Mouse (Mus musculus) MEL (cell line): Measurements from ENCODE around the gene Gm10401. TPM values are rescaled to one million over a fixed set of nuclear protein-coding genes. Genes with fewer than 3 reads are reported as not detected.

Experiments used
- DNase-seq: peaks from one replicate; pipeline ENCODE4 v3.0.0; 2011; ENCODE audit warnings: low read depth, low spot score
- H3K27ac ChIP-seq: 2 replicates; pipeline ENCODE4 v1.5.1; 2012; ENCODE audit warnings: low read depth, mild to moderate bottlenecking, control low read depth, low read length, moderate library complexity; ENCODE audit not compliant: control insufficient read depth
- H3K27me3 ChIP-seq, 2 experiments: fragments of 150-350 bp in 1 of 2; sonication (generic) in 1 of 2; 2 replicates each; pipeline ENCODE4 v1.6.1; 2012; ENCODE audit warnings: low read length in 2 of 2, mild to moderate bottlenecking in 2 of 2, improper control_type of control experiment in 1 of 2, moderate library complexity in 1 of 2; ENCODE audit not compliant: insufficient read depth in 2 of 2, control insufficient read depth in 1 of 2
- H3K36me3 ChIP-seq, 2 experiments: 2 replicates each; pipeline ENCODE4 v1.6.1; 2012 to 2014; ENCODE audit warnings: low read length in 2 of 2, improper control_type of control experiment in 1 of 2, inconsistent platforms in 1 of 2, mild to moderate bottlenecking in 1 of 2; ENCODE audit not compliant: insufficient read depth in 2 of 2, control insufficient read depth in 1 of 2
- H3K4me1 ChIP-seq, 2 experiments: fragments of 150-350 bp in 1 of 2; sonication (generic) in 1 of 2; 2 replicates each; pipeline ENCODE4 v1.6.1; 2012; ENCODE audit warnings: low read length in 2 of 2, improper control_type of control experiment in 1 of 2, mild to moderate bottlenecking in 1 of 2; ENCODE audit not compliant: insufficient read depth in 2 of 2, control insufficient read depth in 1 of 2
- H3K4me3 ChIP-seq, 2 experiments: fragments of 150-350 bp in 1 of 2; sonication (generic) in 1 of 2; 2 replicates each; pipeline ENCODE4 v1.5.1; 2012; ENCODE audit warnings: low read depth in 2 of 2, low read length in 2 of 2, mild to moderate bottlenecking in 2 of 2, moderate library complexity in 2 of 2, control low read depth in 1 of 2, improper control_type of control experiment in 1 of 2; ENCODE audit not compliant: control insufficient read depth in 1 of 2, insufficient read depth in 1 of 2
- H3K79me2 ChIP-seq: 2 replicates; pipeline ENCODE4 v1.6.1; 2012; ENCODE audit warnings: mild to moderate bottlenecking, low read length, moderate library complexity; ENCODE audit not compliant: control insufficient read depth, poor library complexity, insufficient read depth
- H3K9ac ChIP-seq: 2 replicates; pipeline ENCODE4 v1.6.1; 2012; ENCODE audit warnings: low read depth, mild to moderate bottlenecking, control low read depth, low read length, moderate library complexity; ENCODE audit not compliant: control insufficient read depth, poor library complexity, severe bottlenecking
- H3K9me3 ChIP-seq: fragments of 150-350 bp; sonication (generic); replicated peaks from 2 replicates; pipeline ENCODE4 v1.6.1; 2012; ENCODE audit warnings: mild to moderate bottlenecking, low read length, improper control_type of control experiment, moderate library complexity; ENCODE audit not compliant: insufficient read depth
- BHLHE40 ChIP-seq: IDR thresholded peaks from 2 replicates; pipeline ENCODE4 v1.6.1; 2012; ENCODE audit warnings: low read depth, mild to moderate bottlenecking, inconsistent platforms, low read length, improper control_type of control experiment, borderline replicate concordance
- CHD1 ChIP-seq: IDR thresholded peaks from 2 replicates; pipeline ENCODE4 v1.6.1; 2012; ENCODE audit warnings: low read depth, mild to moderate bottlenecking, inconsistent platforms, low read length, improper control_type of control experiment
- CHD2 ChIP-seq: IDR thresholded peaks from 2 replicates; pipeline ENCODE4 v1.6.1; 2011; ENCODE audit warnings: low read length, improper control_type of control experiment
- CTCF ChIP-seq, 3 experiments: IDR thresholded peaks in 2 of 3; conservative IDR thresholded peaks in 1 of 3; 2 replicates each; pipeline ENCODE4 v1.5.1; 2011 to 2012; ENCODE audit warnings: low read length in 3 of 3, low read depth in 2 of 3, mild to moderate bottlenecking in 2 of 3, improper control_type of control experiment in 1 of 3, inconsistent platforms in 1 of 3, mixed read lengths in 1 of 3, moderate library complexity in 1 of 3; ENCODE audit not compliant: control insufficient read depth in 1 of 3, insufficient read depth in 1 of 3, poor library complexity in 1 of 3, severe bottlenecking in 1 of 3
- EP300 ChIP-seq, 2 experiments: IDR thresholded peaks; 2 replicates each; pipeline ENCODE4 v1.6.1; 2011; ENCODE audit warnings: improper control_type of control experiment in 2 of 2, low read length in 2 of 2, low read depth in 1 of 2, mild to moderate bottlenecking in 1 of 2
- ETS1 ChIP-seq: IDR thresholded peaks from 2 replicates; pipeline ENCODE4 v1.6.1; 2012; ENCODE audit warnings: low read depth, mild to moderate bottlenecking, inconsistent platforms, low read length, improper control_type of control experiment, moderate library complexity
- GABPA ChIP-seq: IDR thresholded peaks from 2 replicates; pipeline ENCODE4 v1.6.1; 2012; ENCODE audit warnings: low read depth, mild to moderate bottlenecking, inconsistent platforms, low read length, improper control_type of control experiment, moderate library complexity
- GATA1 ChIP-seq: IDR thresholded peaks from 2 replicates; pipeline ENCODE4 v1.6.1; 2011; ENCODE audit warnings: low read depth, low read length, improper control_type of control experiment
- HCFC1 ChIP-seq: IDR thresholded peaks from 2 replicates; pipeline ENCODE4 v1.6.1; 2012; ENCODE audit warnings: low read depth, mild to moderate bottlenecking, inconsistent platforms, low read length, improper control_type of control experiment, moderate library complexity
- JUND ChIP-seq: IDR thresholded peaks from 2 replicates; pipeline ENCODE4 v1.6.1; 2011; ENCODE audit warnings: low read depth, mild to moderate bottlenecking, improper control_type of control experiment, low read length
- KAT2A ChIP-seq: conservative IDR thresholded peaks from 2 replicates; pipeline ENCODE4 v1.6.1; 2012; ENCODE audit warnings: low read depth, low read length, improper control_type of control experiment, inconsistent platforms
- MAFK ChIP-seq: IDR thresholded peaks from 2 replicates; pipeline ENCODE4 v1.6.1; 2011; ENCODE audit warnings: low read depth, mild to moderate bottlenecking, low read length, improper control_type of control experiment, borderline replicate concordance
- MAZ ChIP-seq: IDR thresholded peaks from 2 replicates; pipeline ENCODE4 v1.6.1; 2012; ENCODE audit warnings: low read depth, mild to moderate bottlenecking, inconsistent platforms, low read length, improper control_type of control experiment
- MEF2A ChIP-seq: IDR thresholded peaks from 2 replicates; pipeline ENCODE4 v1.6.1; 2014; ENCODE audit warnings: low read depth, mild to moderate bottlenecking, inconsistent platforms, low read length, improper control_type of control experiment; ENCODE audit not compliant: poor library complexity, insufficient replicate concordance, severe bottlenecking; ENCODE audit errors: extremely low read depth
- MYB ChIP-seq: IDR thresholded peaks from 2 replicates; pipeline ENCODE4 v1.6.1; 2011; ENCODE audit warnings: mild to moderate bottlenecking, low read depth, low read length, improper control_type of control experiment
- MYC ChIP-seq: IDR thresholded peaks from 2 replicates; pipeline ENCODE4 v1.6.1; 2011; ENCODE audit warnings: low read depth, mild to moderate bottlenecking, low read length, improper control_type of control experiment, moderate library complexity
- NELFE ChIP-seq: IDR thresholded peaks from 2 replicates; pipeline ENCODE4 v1.6.1; 2011; ENCODE audit warnings: low read depth, low read length, improper control_type of control experiment
- NRF1 ChIP-seq: IDR thresholded peaks from 2 replicates; pipeline ENCODE4 v1.6.1; 2014; ENCODE audit warnings: low read depth, mild to moderate bottlenecking, inconsistent platforms, low read length, improper control_type of control experiment, moderate library complexity; ENCODE audit not compliant: poor library complexity, insufficient read depth, severe bottlenecking
- POLR2AphosphoS2 ChIP-seq: IDR thresholded peaks from 2 replicates; pipeline ENCODE4 v1.6.1; 2011; ENCODE audit warnings: low read length, improper control_type of control experiment
- POLR2AphosphoS5 ChIP-seq: IDR thresholded peaks from 2 replicates; pipeline ENCODE4 v1.6.1; 2012; ENCODE audit warnings: low read depth, borderline replicate concordance, mild to moderate bottlenecking, inconsistent platforms, low read length, moderate library complexity, mixed read lengths
- RAD21 ChIP-seq: IDR thresholded peaks from 2 replicates; pipeline ENCODE4 v1.6.1; 2011; ENCODE audit warnings: mild to moderate bottlenecking, low read depth, low read length, improper control_type of control experiment
- RCOR1 ChIP-seq: IDR thresholded peaks from 2 replicates; pipeline ENCODE4 v1.6.1; 2012; ENCODE audit warnings: low read depth, mild to moderate bottlenecking, inconsistent platforms, low read length, improper control_type of control experiment
- SIN3A ChIP-seq: IDR thresholded peaks from 2 replicates; pipeline ENCODE4 v1.6.1; 2012; ENCODE audit warnings: low read length, improper control_type of control experiment, inconsistent platforms
- SMC3 ChIP-seq: IDR thresholded peaks from 2 replicates; pipeline ENCODE4 v1.6.1; 2011; ENCODE audit warnings: low read depth, low read length, improper control_type of control experiment
- TAL1 ChIP-seq: IDR thresholded peaks from 2 replicates; pipeline ENCODE4 v1.6.1; 2012; ENCODE audit warnings: mild to moderate bottlenecking, inconsistent platforms, low read length, moderate library complexity, mixed read lengths
- TCF12 ChIP-seq: IDR thresholded peaks from 2 replicates; pipeline ENCODE4 v1.6.1; 2014; ENCODE audit warnings: low read depth, mild to moderate bottlenecking, inconsistent platforms, low read length, improper control_type of control experiment, moderate library complexity
- UBTF ChIP-seq: IDR thresholded peaks from 2 replicates; pipeline ENCODE4 v1.6.1; 2012; ENCODE audit warnings: low read depth, mild to moderate bottlenecking, inconsistent platforms, low read length, improper control_type of control experiment, moderate library complexity, borderline replicate concordance; ENCODE audit not compliant: insufficient read depth
- USF1 ChIP-seq: IDR thresholded peaks from 2 replicates; pipeline ENCODE4 v1.6.1; 2014; ENCODE audit warnings: low read depth, mild to moderate bottlenecking, inconsistent platforms, low read length, improper control_type of control experiment, moderate library complexity
- ZC3H11A ChIP-seq: IDR thresholded peaks from 2 replicates; pipeline ENCODE4 v1.6.1; 2012; ENCODE audit warnings: low read depth, mild to moderate bottlenecking, inconsistent platforms, low read length, improper control_type of control experiment
- ZKSCAN1 ChIP-seq: IDR thresholded peaks from 2 replicates; pipeline ENCODE4 v1.6.1; 2012; ENCODE audit warnings: low read depth, mild to moderate bottlenecking, inconsistent platforms, low read length, improper control_type of control experiment, moderate library complexity
- ZMIZ1 ChIP-seq: IDR thresholded peaks from 2 replicates; pipeline ENCODE4 v1.6.1; 2012; ENCODE audit warnings: low read depth, mild to moderate bottlenecking, inconsistent platforms, low read length, improper control_type of control experiment, moderate library complexity
- ZNF384 ChIP-seq: IDR thresholded peaks from 2 replicates; pipeline ENCODE4 v1.6.1; 2012; ENCODE audit warnings: low read depth, mild to moderate bottlenecking, inconsistent platforms, low read length, improper control_type of control experiment
- polyA plus RNA-seq, 2 experiments: library from polyadenylated mRNA; stranded (reverse) in 1 of 2; unstranded in 1 of 2; fragments of >175 nt in 1 of 2; fragments of >200 nt in 1 of 2; gene quantifications; 2 replicates each; pipeline versions ENCODE4 v1.2.1 to v1.2.4; 2012; ENCODE audit warnings: low replicate concordance in 2 of 2, low read depth in 1 of 2; ENCODE audit not compliant: insufficient read length in 2 of 2, insufficient read depth in 1 of 2, missing spikeins in 1 of 2
- total RNA-seq: library from RNA; depleted of rRNA; stranded (reverse); fragments of 300-350 nt; gene quantifications from 2 replicates; pipeline ENCODE4 v1.2.3, GENCODE M21; 2012

Gm10401 gene
- total and polyA plus RNA-seq, 3 experiments = 0.56 to 3.5 TPM; not detected in 1

- TF ChIP-seq ZC3H11A (no peak), ETS1 (peak; percentile 98), ZMIZ1 (no peak), KAT2A (no peak), RCOR1 (peak; percentile 91), NELFE (no peak), GABPA (peak; percentile 57; the same call in 1 of the 2 replicates), EP300 (IDR thresholded peaks at IDR 0.05; ENCODE audit: low read depth in 1 of 2, low read length in 2 of 2) (peak; percentile 95 to 98), ZKSCAN1 (peak; percentile 50; the same call in 1 of the 2 replicates), TAL1 (peak; percentile 60), MAFK (0 out of 2 replicates have a peak, but pooled peaks have one; percentile 32)
Measured at GRCm38 (mm10) chr5:115058584-115059297, 39.4 kb downstream of the Gm10401 start (continued).

- Histone ChIP-seq H3K4me1 (peaks cover 48 to 66% of the 10 kb centered on the region in 2 experiments), H3K27me3 (no peaks in the 10 kb centered on the region), H3K9me3 (no peaks in the 10 kb centered on the region), H3K27ac (peak overlapping the region; percentile 98), H3K9ac (no peak overlapping the region), H3K36me3 (peaks cover 0 to 71% of the 10 kb centered on the region in 2 experiments; a peak in 2 of 4 replicates), H3K79me2 (peaks cover 37% of the 10 kb centered on the region), H3K4me3 (no peak overlapping the region)
- peak; percentile 95 for DNase-seq
- no peak for TF ChIP-seq HCFC1
- TF ChIP-seq MEF2A = no peak
- TF ChIP-seq KAT2A = 0 out of 2 replicates have a peak, but pooled peaks have one; percentile 30
- peak; percentile 74 for TF ChIP-seq MAFK
- no peak for TF ChIP-seq USF1
- no peak for TF ChIP-seq MYC
- no peak for TF ChIP-seq POLR2AphosphoS2
- TF ChIP-seq SMC3 = no peak
- no peak for TF ChIP-seq ZKSCAN1
- TF ChIP-seq EP300 (IDR thresholded peaks at IDR 0.05; ENCODE audit: low read depth in 1 of 2, low read length in 2 of 2) = peak; percentile 96 to 97
- TF ChIP-seq TAL1 = peak; percentile 91
- peak; percentile 95 for TF ChIP-seq ZNF384
- TF ChIP-seq NRF1 = 0 out of 2 replicates have a peak, but pooled peaks have one; percentile 18
- no peak for TF ChIP-seq GABPA
- TF ChIP-seq JUND = no peak
- TF ChIP-seq GATA1 = peak; percentile 92
- no peak for TF ChIP-seq POLR2AphosphoS5
- 0 out of 2 replicates have a peak, but pooled peaks have one; percentile 21 for TF ChIP-seq ZMIZ1
- 0 out of 2 replicates have a peak, but pooled peaks have one; percentile 40 for TF ChIP-seq BHLHE40
- peak; percentile 74; the same call in 1 of the 2 replicates for TF ChIP-seq MAZ
- no peak for TF ChIP-seq CHD1
- peak; percentile 97 for TF ChIP-seq TCF12
- TF ChIP-seq SIN3A = peak; percentile 79
- TF ChIP-seq MYB = peak; percentile 73
- no peak for TF ChIP-seq RAD21
- no peak for TF ChIP-seq UBTF
- TF ChIP-seq CHD2 = peak; percentile 28
- no peak for TF ChIP-seq CTCF (IDR thresholded peaks at IDR 0.05 in 2 of 3, conservative IDR thresholded peaks at IDR 0.05 in 1 of 3; ENCODE audit: control insufficient read depth in 1 of 3, insufficient read depth in 1 of 3, low read depth in 2 of 3, low read length in 3 of 3, poor library complexity in 1 of 3, severe bottlenecking in 1 of 3)
Measured at GRCm38 (mm10) chr5:115057153-115057552, 40.9 kb downstream of the Gm10401 start.
